Mouse (Mus musculus): ENCODE data around the gene Fam222a. TPM values are rescaled to one million over a fixed set of nuclear protein-coding genes. Genes with fewer than 3 reads are reported as not detected.

Gene Fam222a
- polyA plus RNA-seq, 1 experiment from 2014 or later = 1.6 TPM

DNA sequence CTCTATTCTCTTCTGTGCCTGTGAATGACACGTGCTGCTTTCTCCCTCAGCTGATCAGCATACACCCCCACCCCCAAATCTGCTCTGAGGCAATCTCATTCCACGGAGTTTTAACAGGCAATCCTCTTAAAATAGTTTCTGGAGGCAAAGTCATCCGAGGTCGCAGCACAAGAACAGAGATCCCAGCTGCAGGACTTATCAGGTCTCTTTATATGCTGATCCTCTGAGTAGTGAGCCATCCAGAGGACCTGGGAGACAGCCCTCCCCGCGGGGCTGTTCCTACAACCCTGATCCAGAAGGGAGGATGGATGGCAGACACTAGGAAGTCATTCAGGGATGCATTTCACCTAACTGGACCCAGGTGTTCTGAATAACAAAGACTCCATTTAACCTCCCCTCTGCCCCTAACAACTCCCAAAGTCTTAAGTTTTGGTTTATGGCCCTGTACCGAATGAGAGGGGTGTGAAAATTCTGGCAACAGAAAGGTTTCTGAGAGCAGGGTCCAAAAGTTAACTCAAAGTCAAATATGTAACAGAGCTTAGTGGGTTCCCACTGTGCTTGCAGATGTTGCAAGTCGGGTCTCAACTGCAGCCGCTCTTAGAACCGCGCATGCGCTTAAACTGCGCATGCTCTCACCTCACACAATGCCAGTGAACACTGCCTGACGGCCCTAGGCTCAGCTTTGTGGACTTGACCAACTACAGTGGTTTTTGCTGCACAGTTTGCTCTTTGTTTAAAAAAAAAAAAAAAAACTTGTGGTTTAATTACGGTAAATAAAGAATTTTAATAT lies 26.0 kb upstream of the Fam222a start:
- no peak overlapping the region for H3K9ac ChIP-seq (ENCODE audit: low read length)
- H3K4me2 ChIP-seq (ENCODE audit: low read depth, low read length) = no peak overlapping the region
- WGBS = 49% methylated on average over 15 of the region's 15 CpGs
- H3K27ac ChIP-seq (ENCODE audit: low read length) = no peak overlapping the region
- H3K9me3 ChIP-seq (replicated peaks; ENCODE audit: control insufficient read depth, low read length) = no peaks in the 10 kb centered on the region; the same call in 1 of the 2 replicates
- 0 out of 2 replicates have a peak, but pooled peaks cover 4% of the 10 kb centered on the region for H3K4me1 ChIP-seq (ENCODE audit: control insufficient read depth, insufficient read depth, low read length)
- no peak for ATAC-seq (ENCODE audit: insufficient read depth, low FRiP score)
- H3K27me3 ChIP-seq (ENCODE audit: control insufficient read depth, insufficient read depth, low read length) = 0 out of 2 replicates have a peak, but pooled peaks cover 3% of the 10 kb centered on the region
- H3K36me3 ChIP-seq (ENCODE audit: control insufficient read depth, insufficient read depth, low read length) = no peaks in the 10 kb centered on the region
- H3K4me3 ChIP-seq (replicated peaks; ENCODE audit: low read length) = no peak overlapping the region

- Histone ChIP-seq H3K27ac (ENCODE audit: low read length) (no peak overlapping the region), H3K4me1 (ENCODE audit: control insufficient read depth, insufficient read depth, low read length) (0 out of 2 replicates have a peak, but pooled peaks cover 3% of the 10 kb centered on the region), H3K9me3 (replicated peaks; ENCODE audit: control insufficient read depth, low read length) (no peaks in the 10 kb centered on the region; the same call in 1 of the 2 replicates), H3K4me2 (ENCODE audit: low read depth, low read length) (no peak overlapping the region), H3K9ac (ENCODE audit: low read length) (no peak overlapping the region), H3K4me3 (replicated peaks; ENCODE audit: low read length) (no peak overlapping the region), H3K36me3 (ENCODE audit: control insufficient read depth, insufficient read depth, low read length) (no peaks in the 10 kb centered on the region), H3K27me3 (ENCODE audit: control insufficient read depth, insufficient read depth, low read length) (no peaks in the 10 kb centered on the region)
- ATAC-seq (ENCODE audit: insufficient read depth, low FRiP score) = no peak
- 89% methylated on average over 6 of the region's 6 CpGs for WGBS
These were observed 24.2 kb upstream of the Fam222a start for GRCm38 (mm10) chr5:114543656-114544055.

- H3K9ac ChIP-seq (ENCODE audit: low read length) = no peak overlapping the region
- H3K4me3 ChIP-seq (replicated peaks; ENCODE audit: low read length) = no peak overlapping the region
- no peak for ATAC-seq (ENCODE audit: insufficient read depth, low FRiP score)
- H3K27ac ChIP-seq (ENCODE audit: low read length) = no peak overlapping the region
- H3K4me2 ChIP-seq (ENCODE audit: low read depth, low read length) = no peak overlapping the region
- H3K27me3 ChIP-seq (ENCODE audit: control insufficient read depth, insufficient read depth, low read length) = no peaks in the 10 kb centered on the region
- H3K4me1 ChIP-seq (ENCODE audit: control insufficient read depth, insufficient read depth, low read length) = no peaks in the 10 kb centered on the region
- H3K36me3 ChIP-seq (ENCODE audit: control insufficient read depth, insufficient read depth, low read length) = no peaks in the 10 kb centered on the region
- 80% methylated on average over 4 of the region's 4 CpGs for WGBS
- H3K9me3 ChIP-seq (replicated peaks; ENCODE audit: control insufficient read depth, low read length) = no peaks in the 10 kb centered on the region; the same call in 1 of the 2 replicates
These were observed 23.6 kb upstream of the Fam222a start for GRCm38 (mm10) chr5:114544205-114544604.

GRCm38 (mm10) chr5:114545076-114545475 lies 22.7 kb upstream of the Fam222a start:
- no peaks in the 10 kb centered on the region; the same call in 1 of the 2 replicates for H3K9me3 ChIP-seq (replicated peaks; ENCODE audit: control insufficient read depth, low read length)
- no peaks in the 10 kb centered on the region for H3K36me3 ChIP-seq (ENCODE audit: control insufficient read depth, insufficient read depth, low read length)
- H3K4me2 ChIP-seq (ENCODE audit: low read depth, low read length) = no peak overlapping the region
- no peaks in the 10 kb centered on the region for H3K27me3 ChIP-seq (ENCODE audit: control insufficient read depth, insufficient read depth, low read length)
- no peak for ATAC-seq (ENCODE audit: insufficient read depth, low FRiP score)
- H3K4me1 ChIP-seq (ENCODE audit: control insufficient read depth, insufficient read depth, low read length) = peaks cover 2% of the 10 kb centered on the region; the same call in 1 of the 2 replicates
- H3K9ac ChIP-seq (ENCODE audit: low read length) = no peak overlapping the region
- H3K4me3 ChIP-seq (replicated peaks; ENCODE audit: low read length) = no peak overlapping the region
- peak overlapping the region; percentile 32; the same call in 1 of the 2 replicates for H3K27ac ChIP-seq (ENCODE audit: low read length)
- 46% methylated on average over 9 of the region's 9 CpGs for WGBS

GRCm38 (mm10) chr5:114548976-114549375 lies 18.8 kb upstream of the Fam222a start:
- no peak for ATAC-seq (ENCODE audit: insufficient read depth, low FRiP score)
- H3K4me1 ChIP-seq (ENCODE audit: control insufficient read depth, insufficient read depth, low read length) = peaks cover 20% of the 10 kb centered on the region
- H3K4me3 ChIP-seq (replicated peaks; ENCODE audit: low read length) = no peak overlapping the region
- no peak overlapping the region for H3K4me2 ChIP-seq (ENCODE audit: low read depth, low read length)
- 95% methylated on average over 10 of the region's 10 CpGs for WGBS
- no peaks in the 10 kb centered on the region for H3K27me3 ChIP-seq (ENCODE audit: control insufficient read depth, insufficient read depth, low read length)
- no peak overlapping the region for H3K27ac ChIP-seq (ENCODE audit: low read length)
- no peaks in the 10 kb centered on the region; the same call in 1 of the 2 replicates for H3K9me3 ChIP-seq (replicated peaks; ENCODE audit: control insufficient read depth, low read length)
- H3K36me3 ChIP-seq (ENCODE audit: control insufficient read depth, insufficient read depth, low read length) = no peaks in the 10 kb centered on the region
- no peak overlapping the region for H3K9ac ChIP-seq (ENCODE audit: low read length)

GRCm38 (mm10) chr5:114549770-114550169 lies 18.0 kb upstream of the Fam222a start:
- no peak overlapping the region for H3K4me3 ChIP-seq (replicated peaks; ENCODE audit: low read length)
- H3K4me2 ChIP-seq (ENCODE audit: low read depth, low read length) = no peak overlapping the region
- H3K27ac ChIP-seq (ENCODE audit: low read length) = no peak overlapping the region
- H3K9ac ChIP-seq (ENCODE audit: low read length) = no peak overlapping the region
- 64% methylated on average over 3 of the region's 3 CpGs for WGBS
- H3K4me1 ChIP-seq (ENCODE audit: control insufficient read depth, insufficient read depth, low read length) = peaks cover 20% of the 10 kb centered on the region
- no peaks in the 10 kb centered on the region for H3K27me3 ChIP-seq (ENCODE audit: control insufficient read depth, insufficient read depth, low read length)
- H3K9me3 ChIP-seq (replicated peaks; ENCODE audit: control insufficient read depth, low read length) = no peaks in the 10 kb centered on the region
- no peaks in the 10 kb centered on the region for H3K36me3 ChIP-seq (ENCODE audit: control insufficient read depth, insufficient read depth, low read length)
- no peak for ATAC-seq (ENCODE audit: insufficient read depth, low FRiP score)

- H3K9me3 ChIP-seq (replicated peaks; ENCODE audit: control insufficient read depth, low read length) = peaks cover 2% of the 10 kb centered on the region
- H3K27ac ChIP-seq (ENCODE audit: low read length) = no peak overlapping the region
- H3K4me2 ChIP-seq (ENCODE audit: low read depth, low read length) = no peak overlapping the region
- WGBS = 40% methylated on average over 7 of the region's 7 CpGs
- H3K27me3 ChIP-seq (ENCODE audit: control insufficient read depth, insufficient read depth, low read length) = no peaks in the 10 kb centered on the region
- no peak for ATAC-seq (ENCODE audit: insufficient read depth, low FRiP score)
- peaks cover 20% of the 10 kb centered on the region for H3K4me1 ChIP-seq (ENCODE audit: control insufficient read depth, insufficient read depth, low read length)
- H3K9ac ChIP-seq (ENCODE audit: low read length) = 0 out of 2 replicates have a peak overlapping the region, but pooled peaks have one; percentile 20
- H3K4me3 ChIP-seq (replicated peaks; ENCODE audit: low read length) = no peak overlapping the region
- no peaks in the 10 kb centered on the region for H3K36me3 ChIP-seq (ENCODE audit: control insufficient read depth, insufficient read depth, low read length)
These were observed 17.4 kb upstream of the Fam222a start for GRCm38 (mm10) chr5:114550431-114550830.

- Histone ChIP-seq H3K4me2 (ENCODE audit: low read depth, low read length) (no peak overlapping the region), H3K9me3 (replicated peaks; ENCODE audit: control insufficient read depth, low read length) (peaks cover 3% of the 10 kb centered on the region), H3K4me1 (ENCODE audit: control insufficient read depth, insufficient read depth, low read length) (peaks cover 20% of the 10 kb centered on the region), H3K27ac (ENCODE audit: low read length) (0 out of 2 replicates have a peak overlapping the region, but pooled peaks have one; percentile 50), H3K27me3 (ENCODE audit: control insufficient read depth, insufficient read depth, low read length) (no peaks in the 10 kb centered on the region), H3K36me3 (ENCODE audit: control insufficient read depth, insufficient read depth, low read length) (no peaks in the 10 kb centered on the region), H3K4me3 (replicated peaks; ENCODE audit: low read length) (no peak overlapping the region), H3K9ac (ENCODE audit: low read length) (peak overlapping the region; percentile 20; the same call in 1 of the 2 replicates)
- peak; percentile 27 for ATAC-seq (ENCODE audit: insufficient read depth, low FRiP score)
- WGBS = 12% methylated on average over 6 of the region's 6 CpGs
These were observed 16.8 kb upstream of the Fam222a start for GRCm38 (mm10) chr5:114550886-114551492.
